Mouse (Mus musculus): Measurements from ENCODE around the gene Zic2. TPM values are rescaled to one million over a fixed set of nuclear protein-coding genes. Genes with fewer than 3 reads are reported as not detected.

The Zic2 gene
- polyA plus RNA-seq, 1 experiment, result 11.9 TPM

DNA sequence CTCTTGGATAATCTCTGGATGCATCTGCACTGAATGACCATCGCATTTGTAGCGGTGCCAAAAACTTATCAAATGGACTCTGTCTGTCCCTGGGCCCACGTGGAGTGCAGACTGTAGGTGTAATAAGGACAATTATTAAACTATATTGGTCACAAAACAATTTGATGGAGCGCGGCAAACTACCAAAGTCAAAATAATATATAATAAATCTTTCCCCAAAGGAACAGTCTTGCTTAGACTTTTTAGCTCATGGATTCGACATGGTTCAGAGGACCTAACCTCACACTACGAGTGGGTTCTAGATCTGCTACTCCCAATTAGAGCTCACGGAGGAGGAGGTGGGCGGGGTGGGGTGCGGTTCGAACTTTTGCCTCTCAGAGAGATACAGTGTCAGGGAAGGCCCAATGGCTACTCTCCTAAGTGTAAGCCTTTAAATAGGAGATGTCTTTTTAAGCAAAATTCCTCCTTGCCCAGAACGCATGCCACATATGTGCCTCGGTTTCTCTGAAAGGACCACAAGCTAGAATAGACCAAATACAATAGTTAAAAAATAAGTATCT lies 9.2 kb upstream of the Zic2 start:
- Histone ChIP-seq H3K27ac (ENCODE audit: insufficient read depth, low read length) (no peak overlapping the region), H3K4me1 (ENCODE audit: control insufficient read depth, insufficient read depth, low read length) (no peaks in the 10 kb centered on the region), H3K4me3 (ENCODE audit: insufficient read depth, low read length) (peak overlapping the region; percentile 24; the same call in 1 of the 2 replicates)
- no peak for TF ChIP-seq POLR2A (IDR thresholded peaks at IDR 0.05; ENCODE audit: extremely low read depth, insufficient read depth, low read length)
- TF ChIP-seq CTCF (IDR thresholded peaks at IDR 0.05; ENCODE audit: extremely low read depth, insufficient read depth, low read length), result no peak

DNA sequence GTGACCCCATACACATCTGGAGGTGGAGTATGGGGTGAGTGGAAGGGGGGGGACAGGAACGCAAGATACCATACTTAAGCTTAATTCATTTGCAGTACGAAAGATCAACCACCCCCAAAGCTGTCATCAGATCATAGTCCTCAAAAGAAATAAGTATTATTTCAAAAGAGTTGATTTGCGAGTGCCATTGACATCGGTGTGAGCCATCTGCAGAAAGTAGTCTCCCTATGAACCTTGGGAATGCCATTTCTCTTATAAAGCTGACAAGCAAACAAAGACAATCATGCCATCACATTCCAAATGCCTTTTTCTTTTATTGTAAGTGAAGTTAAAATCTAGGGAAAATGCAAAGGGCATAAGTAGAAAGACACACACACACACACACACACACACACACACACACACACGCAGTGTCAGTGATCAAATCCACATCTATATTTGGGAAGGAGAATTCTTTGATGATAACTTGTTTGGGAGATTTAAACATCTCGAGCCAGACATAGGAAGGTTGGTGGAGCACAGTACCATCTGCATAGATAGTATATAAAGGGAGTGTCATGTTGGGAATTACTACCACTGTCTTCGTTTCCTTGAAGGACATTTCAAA lies 8.4 kb upstream of the Zic2 start:
- H3K4me3 ChIP-seq (ENCODE audit: insufficient read depth, low read length), result no peak overlapping the region
- no peaks in the 10 kb centered on the region for H3K4me1 ChIP-seq (ENCODE audit: control insufficient read depth, insufficient read depth, low read length)
- TF ChIP-seq CTCF (IDR thresholded peaks at IDR 0.05; ENCODE audit: extremely low read depth, insufficient read depth, low read length) (no peak), POLR2A (IDR thresholded peaks at IDR 0.05; ENCODE audit: extremely low read depth, insufficient read depth, low read length) (no peak)
- no peak overlapping the region for H3K27ac ChIP-seq (ENCODE audit: insufficient read depth, low read length)

DNA sequence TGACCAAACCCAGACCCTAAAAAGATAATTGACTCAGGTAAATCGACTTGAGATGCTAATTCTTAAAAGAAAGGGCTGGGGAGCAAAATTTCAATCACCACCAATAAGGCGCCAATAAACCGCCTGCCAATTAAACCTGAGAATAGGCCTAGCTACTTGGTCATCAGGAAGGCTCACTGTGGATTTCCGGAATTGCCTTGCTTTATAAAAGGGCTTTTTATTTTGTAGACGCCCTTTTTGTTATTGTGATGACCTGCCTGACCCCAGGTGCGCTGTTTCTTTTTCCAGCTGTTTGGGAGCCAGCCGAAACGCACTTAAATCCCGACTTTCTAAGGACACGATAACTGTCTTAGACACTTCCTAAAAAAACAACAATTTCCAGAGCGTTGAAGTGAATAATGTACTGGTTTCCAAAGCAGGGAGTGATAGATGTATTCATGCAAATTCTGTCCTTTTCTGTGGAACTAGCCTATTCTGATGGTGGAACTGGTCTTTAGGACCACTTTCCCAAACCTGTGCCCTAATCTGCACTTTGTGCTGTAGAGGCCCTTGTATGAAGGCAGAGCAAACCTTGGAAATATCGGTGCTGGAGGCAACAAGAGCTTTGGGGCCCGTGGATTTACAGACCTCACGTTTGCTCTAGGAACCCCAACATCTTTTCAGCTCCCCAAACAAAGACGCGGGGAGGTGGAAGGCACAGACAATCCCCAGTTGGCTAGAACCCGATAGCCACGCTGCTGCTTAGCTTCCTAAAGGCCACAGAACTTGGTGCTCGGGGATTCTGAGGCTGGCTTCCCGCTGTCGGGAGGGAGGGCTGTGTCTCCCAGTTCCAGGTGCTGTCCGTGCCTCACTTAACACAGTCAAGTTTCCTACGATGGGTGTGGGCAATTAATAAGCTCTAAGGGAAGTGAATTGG lies 7.1 kb upstream of the Zic2 start:
- no peak for TF ChIP-seq POLR2A (IDR thresholded peaks at IDR 0.05; ENCODE audit: extremely low read depth, insufficient read depth, low read length)
- no peak for TF ChIP-seq CTCF (IDR thresholded peaks at IDR 0.05; ENCODE audit: extremely low read depth, insufficient read depth, low read length)
- H3K4me3 ChIP-seq (ENCODE audit: insufficient read depth, low read length), result no peak overlapping the region
- peak overlapping the region; percentile 64; the same call in 1 of the 2 replicates for H3K27ac ChIP-seq (ENCODE audit: insufficient read depth, low read length)
- H3K4me1 ChIP-seq (ENCODE audit: control insufficient read depth, insufficient read depth, low read length), result no peaks in the 10 kb centered on the region

DNA sequence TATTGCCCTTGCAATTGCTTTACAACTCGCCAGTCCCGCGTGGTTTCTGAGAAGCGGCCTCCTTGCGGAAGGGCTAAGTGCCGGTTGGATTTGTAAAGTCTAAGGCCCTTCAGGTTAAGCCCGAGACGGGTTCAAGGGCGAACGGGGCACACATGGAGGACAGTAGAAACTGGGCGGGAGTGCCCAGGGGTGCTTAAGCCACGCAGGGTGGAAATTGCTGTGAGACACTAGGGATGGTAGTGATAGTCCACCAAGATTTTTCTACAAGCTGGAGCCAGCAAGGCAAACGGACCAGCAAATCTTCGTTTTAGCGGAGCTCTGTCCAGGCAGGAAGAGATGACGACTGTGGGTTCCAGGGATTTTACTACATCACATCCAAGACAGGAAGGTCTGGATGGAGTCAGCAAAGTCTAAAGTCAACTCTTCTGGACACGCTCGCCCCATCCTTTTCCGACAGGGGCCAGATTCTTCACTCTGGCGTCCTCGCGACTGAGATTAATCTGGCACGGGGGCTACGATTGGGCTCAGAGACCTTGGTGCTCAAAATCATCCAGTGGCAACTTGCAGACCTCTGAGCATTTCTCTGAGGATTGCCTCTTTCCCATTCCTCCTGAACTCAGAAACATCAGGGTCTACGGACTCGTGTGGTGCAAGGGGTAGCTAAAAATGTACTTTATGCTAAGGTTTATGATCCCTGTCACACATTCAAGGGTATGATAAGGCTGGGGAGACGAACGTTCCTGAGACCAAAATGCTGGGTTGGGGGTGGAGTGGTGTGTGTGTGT lies 6.1 kb upstream of the Zic2 start:
- H3K27ac ChIP-seq (ENCODE audit: insufficient read depth, low read length), result 0 out of 2 replicates have a peak overlapping the region, but pooled peaks have one; percentile 43
- no peak for TF ChIP-seq CTCF (IDR thresholded peaks at IDR 0.05; ENCODE audit: extremely low read depth, insufficient read depth, low read length)
- no peak for TF ChIP-seq POLR2A (IDR thresholded peaks at IDR 0.05; ENCODE audit: extremely low read depth, insufficient read depth, low read length)
- H3K4me1 ChIP-seq (ENCODE audit: control insufficient read depth, insufficient read depth, low read length), result no peaks in the 10 kb centered on the region
- no peak overlapping the region for H3K4me3 ChIP-seq (ENCODE audit: insufficient read depth, low read length)

DNA sequence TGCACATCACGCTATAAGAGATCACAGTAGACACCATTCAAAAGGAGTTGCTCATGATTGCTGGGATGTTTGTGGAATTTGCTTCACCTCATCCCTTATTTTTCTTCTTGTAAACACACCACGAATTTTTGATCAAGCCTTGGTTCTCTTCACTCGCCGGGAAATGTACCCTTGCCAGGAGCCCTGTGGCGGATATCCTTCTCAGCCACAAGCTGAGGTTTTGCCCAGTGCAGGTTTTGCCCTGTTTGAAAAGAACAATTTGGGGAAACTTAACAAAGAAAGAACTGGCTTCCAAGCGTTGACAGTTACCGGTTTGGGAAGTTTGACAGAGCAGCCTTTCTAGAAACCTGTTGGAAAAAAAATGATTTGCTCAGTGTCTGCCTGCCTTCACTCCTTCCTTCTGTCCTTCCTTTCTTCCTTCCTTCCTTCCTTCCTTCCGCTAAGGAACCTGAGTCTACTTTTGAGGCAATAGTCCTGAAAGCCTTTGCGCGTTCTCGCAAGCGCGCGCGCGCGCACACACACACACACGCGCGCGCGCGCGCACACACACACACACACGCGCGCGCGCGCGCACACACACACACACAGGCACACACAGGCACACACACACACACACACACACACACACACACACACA lies 3.7 kb upstream of the Zic2 start:
- H3K4me3 ChIP-seq (ENCODE audit: insufficient read depth, low read length), result no peak overlapping the region
- no peak overlapping the region for H3K27ac ChIP-seq (ENCODE audit: insufficient read depth, low read length)
- no peaks in the 10 kb centered on the region for H3K4me1 ChIP-seq (ENCODE audit: control insufficient read depth, insufficient read depth, low read length)
- TF ChIP-seq POLR2A (IDR thresholded peaks at IDR 0.05; ENCODE audit: extremely low read depth, insufficient read depth, low read length) (no peak), CTCF (IDR thresholded peaks at IDR 0.05; ENCODE audit: extremely low read depth, insufficient read depth, low read length) (no peak)

DNA sequence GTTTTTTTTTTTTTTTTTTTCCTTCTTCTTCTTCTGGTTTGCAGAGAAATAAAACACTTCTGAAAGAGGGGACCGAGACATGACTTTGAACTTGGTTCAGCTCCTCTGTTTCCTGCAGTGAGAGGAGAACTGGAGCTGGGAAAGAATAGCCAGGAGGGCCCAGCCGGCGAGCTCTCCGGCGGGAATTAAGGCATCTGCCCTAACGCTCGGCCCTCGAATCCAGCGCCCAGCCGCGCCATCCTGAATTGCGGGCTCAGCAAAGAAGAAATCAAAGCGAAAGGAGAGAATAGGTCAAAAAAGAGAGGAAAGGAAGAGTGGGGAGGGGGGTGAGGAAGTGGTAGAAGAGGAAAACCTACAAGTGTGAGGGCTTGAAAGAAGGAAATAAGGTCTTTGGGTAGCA lies 3.1 kb upstream of the Zic2 start:
- no peak overlapping the region for H3K4me3 ChIP-seq (ENCODE audit: insufficient read depth, low read length)

DNA sequence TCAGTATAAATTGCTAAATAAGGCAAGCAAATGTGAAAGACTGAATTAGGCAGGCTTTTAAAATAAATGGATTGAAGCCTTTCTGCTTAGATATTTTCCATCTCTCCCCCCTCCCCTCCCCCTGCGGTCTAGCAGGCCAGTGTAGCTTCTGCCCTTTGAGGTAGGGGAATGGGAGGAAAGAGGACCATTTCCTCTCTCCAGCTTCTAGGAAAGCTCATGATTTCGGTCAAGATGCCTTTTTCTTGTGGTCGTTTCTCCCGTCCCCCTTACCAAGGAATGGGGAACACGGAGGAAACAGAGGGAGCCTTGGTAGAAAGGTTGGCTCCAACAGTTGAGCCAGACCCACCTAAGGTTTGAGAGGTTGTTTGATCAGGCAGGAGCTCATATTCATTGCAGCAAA lies 2.6 kb upstream of the Zic2 start:
- Histone ChIP-seq H3K4me3 (ENCODE audit: insufficient read depth, low read length) (no peak overlapping the region), H3K4me1 (ENCODE audit: control insufficient read depth, insufficient read depth, low read length) (no peaks in the 10 kb centered on the region), H3K27ac (ENCODE audit: insufficient read depth, low read length) (no peak overlapping the region)
- TF ChIP-seq POLR2A (IDR thresholded peaks at IDR 0.05; ENCODE audit: extremely low read depth, insufficient read depth, low read length) (no peak), CTCF (IDR thresholded peaks at IDR 0.05; ENCODE audit: extremely low read depth, insufficient read depth, low read length) (no peak)

More for the DNA sequence above, 3.1 kb upstream of the Zic2 start:
- no peaks in the 10 kb centered on the region for H3K4me1 ChIP-seq (ENCODE audit: control insufficient read depth, insufficient read depth, low read length)
- no peak for TF ChIP-seq POLR2A (IDR thresholded peaks at IDR 0.05; ENCODE audit: extremely low read depth, insufficient read depth, low read length)
- no peak for TF ChIP-seq CTCF (IDR thresholded peaks at IDR 0.05; ENCODE audit: extremely low read depth, insufficient read depth, low read length)
- H3K27ac ChIP-seq (ENCODE audit: insufficient read depth, low read length), result no peak overlapping the region

DNA sequence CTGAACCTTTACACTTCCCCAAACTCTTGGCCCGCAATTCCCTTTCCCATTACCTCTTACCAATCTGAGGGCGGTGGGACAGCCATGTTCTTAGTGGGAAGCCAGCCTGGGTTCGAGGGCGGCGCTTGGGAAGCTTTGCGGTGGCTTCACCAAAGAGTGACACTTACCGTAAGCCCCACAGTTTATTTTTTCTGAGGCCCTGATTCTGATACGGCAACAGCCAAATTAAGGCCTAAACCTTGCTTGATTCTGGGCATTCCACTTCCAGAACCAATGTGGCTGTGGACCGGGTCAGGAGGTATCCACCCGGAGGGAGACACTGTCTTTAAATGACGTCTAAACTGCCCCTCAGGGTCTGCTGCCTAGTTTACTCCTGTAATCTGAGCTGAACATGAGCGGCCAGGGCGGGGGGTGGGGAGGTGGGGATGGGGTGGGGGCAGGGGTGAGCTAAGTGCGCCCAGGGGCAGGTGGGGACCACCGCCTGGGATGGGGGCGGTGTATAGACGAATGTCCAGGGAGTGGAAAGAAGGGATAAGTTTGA lies 2.0 kb upstream of the Zic2 start:
- no peaks in the 10 kb centered on the region for H3K4me1 ChIP-seq (ENCODE audit: control insufficient read depth, insufficient read depth, low read length)
- H3K27ac ChIP-seq (ENCODE audit: insufficient read depth, low read length), result peak overlapping the region; percentile 72; the same call in 1 of the 2 replicates
- H3K4me3 ChIP-seq (ENCODE audit: insufficient read depth, low read length), result no peak overlapping the region; the same call in 1 of the 2 replicates
- TF ChIP-seq CTCF (IDR thresholded peaks at IDR 0.05; ENCODE audit: extremely low read depth, insufficient read depth, low read length) (no peak), POLR2A (IDR thresholded peaks at IDR 0.05; ENCODE audit: extremely low read depth, insufficient read depth, low read length) (no peak)

All from cortical plate, adult 2 months (tissue).